Mouse (Mus musculus) right cerebral cortex, postnatal 10 days (tissue): ENCODE results near the gene Prph.
A peak's percentile ranks its signal among the peaks of the same experiment; 100 is the strongest.

Experiments used
- DNase-seq, 2 experiments: peaks; one replicate each; pipeline ENCODE4 v3.0.0; 2021; ENCODE audit warnings: low spot score in 2 of 2

The Prph gene

DNA sequence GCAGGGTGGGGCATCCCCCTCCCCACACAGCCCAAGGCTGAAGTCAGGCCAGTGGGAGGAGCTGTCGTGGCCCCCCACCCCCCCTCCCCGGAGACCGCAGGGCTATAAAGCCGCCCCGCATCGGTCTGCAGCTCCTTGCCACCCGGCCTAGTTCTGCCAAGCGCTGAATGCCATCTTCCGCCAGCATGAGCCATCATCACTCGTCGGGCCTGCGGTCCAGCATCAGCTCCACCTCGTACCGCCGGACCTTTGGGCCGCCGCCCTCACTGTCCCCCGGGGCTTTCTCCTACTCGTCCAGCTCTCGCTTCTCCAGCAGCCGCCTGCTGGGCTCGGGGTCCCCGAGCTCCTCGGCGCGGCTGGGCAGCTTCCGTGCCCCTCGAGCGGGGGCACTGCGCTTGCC, at the start of gene Prph:
Gene Prph, plus strand, starts transcription at position 135 of the 400 bp plus-strand sequence.
- DNase-seq = no peak

DNA sequence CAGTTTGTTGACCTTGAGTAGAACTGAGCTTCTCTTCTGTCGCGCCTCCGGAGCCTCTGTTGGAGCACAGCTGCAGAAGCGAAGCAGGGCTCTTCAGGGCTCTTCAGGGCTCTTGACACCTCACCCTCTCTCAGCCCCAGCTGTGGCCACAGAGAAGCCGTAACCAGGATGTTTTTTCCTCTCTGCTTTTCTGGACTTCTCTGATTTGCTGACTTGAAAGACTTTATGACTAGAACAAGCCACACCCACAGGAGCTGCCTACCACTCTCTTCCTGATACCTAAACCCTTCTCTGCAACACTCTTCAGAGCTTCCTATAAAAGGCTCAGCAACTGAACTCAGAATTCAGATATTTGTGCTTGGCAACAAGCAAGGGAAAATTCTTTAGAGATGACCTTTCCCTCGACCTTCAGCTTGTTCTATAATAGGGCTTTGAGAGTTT, 46.2 kb upstream of the Prph start:
- DNase-seq = no peak

DNA sequence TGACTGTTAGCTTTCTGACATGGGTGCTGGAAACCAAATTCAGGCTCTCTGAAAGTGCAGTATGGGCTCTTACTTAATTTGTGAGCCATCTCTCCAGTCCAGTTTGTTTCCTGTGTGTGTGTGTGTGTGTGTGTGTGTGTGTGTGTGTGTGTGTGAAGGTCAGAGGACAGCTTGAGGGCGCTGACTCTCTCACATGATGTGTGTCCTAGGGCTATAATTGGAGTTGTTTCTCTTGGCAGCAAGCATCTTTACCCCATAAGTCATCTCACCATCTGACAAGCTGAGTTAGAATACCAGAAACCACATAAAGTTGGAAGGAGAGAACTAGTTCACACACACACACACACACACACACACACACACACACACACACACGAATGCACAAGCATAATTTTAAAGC, 44.1 kb upstream of the Prph start:
- DNase-seq = no peak

DNA sequence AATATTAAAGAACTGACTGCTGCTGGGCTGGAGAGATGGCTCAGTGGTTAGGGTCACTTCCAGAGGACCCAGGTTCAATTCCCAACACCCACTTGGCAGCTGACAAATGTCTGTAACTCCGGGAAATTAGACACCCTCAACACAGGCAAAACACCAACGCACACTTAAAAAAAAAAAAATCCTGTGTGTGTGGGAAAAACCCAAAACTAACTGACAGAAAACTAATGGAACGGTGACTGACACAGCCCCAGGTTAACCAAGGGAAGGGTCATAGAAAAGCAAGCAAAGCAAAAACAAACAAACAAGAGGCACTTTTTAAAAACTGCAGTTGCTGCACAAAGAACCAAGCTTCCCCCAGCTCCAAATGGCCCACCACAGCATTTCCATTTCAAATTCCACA, 43.0 kb upstream of the Prph start:
- DNase-seq = no peak

DNA sequence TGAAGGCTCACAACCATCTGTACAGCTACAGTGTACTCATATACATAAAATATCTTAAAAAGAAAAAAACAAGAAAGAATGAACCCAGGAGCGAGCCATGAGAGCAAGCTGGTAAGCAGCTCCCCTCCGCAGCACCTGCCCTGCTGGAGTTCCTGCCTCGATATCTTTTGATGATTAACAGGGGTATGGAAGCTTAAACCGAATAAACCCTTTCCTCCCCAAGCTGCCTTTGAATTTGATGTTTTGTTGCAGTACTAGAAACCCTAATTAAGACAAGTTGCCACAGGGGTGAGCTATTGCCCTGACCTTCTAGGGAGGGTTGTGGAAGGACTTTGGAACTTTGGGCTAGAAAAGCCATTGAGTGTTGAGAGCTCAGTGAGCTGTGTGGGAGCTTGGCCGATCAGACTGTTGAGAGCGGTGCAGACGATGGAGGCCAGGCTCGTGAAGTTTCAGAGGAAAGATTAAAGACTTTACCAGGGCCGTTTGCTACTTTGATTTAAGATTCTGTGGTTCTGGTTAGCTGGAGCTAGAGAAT, 40.4 kb upstream of the Prph start:
- no peak for DNase-seq

DNA sequence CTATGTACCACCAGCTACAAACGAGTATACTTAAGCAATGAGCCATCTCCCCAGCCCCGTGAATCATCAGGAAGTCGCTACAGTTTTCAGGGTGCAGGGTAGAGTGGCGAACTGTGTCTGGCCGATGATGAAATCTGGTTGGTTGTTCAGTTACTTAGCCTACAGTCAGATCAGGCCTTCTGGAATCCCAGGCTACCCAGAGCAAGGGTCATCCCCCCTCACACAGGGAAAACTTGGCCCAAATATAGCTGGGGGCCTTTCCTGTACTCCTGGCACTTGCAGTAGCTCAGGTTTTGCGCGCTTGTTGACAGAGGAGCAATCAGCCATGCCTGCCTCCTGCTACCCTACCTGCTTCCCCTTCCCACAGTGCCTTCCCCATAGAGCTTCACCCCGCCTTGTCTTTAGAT, 37.6 kb upstream of the Prph start:
- DNase-seq = no peak

DNA sequence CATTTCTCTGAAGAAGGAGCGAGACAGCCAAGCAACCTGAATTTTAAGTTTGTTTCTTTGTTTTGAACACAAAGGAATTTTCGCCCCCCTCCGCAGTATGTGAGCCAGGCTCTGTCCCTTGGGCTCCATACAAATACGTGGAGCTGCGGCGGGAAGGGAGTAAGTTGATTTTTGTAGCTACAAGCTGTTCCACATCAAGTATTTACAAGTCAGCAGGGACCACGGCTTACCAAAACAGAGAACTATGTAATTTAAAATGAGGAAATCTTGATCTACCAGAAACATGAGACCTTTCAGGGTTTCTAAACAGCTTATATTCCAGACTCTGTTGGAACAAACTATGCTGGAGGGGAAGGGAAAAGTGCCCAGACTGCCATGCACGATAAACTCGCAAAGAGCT, 37.0 kb upstream of the Prph start:
- no peak for DNase-seq

DNA sequence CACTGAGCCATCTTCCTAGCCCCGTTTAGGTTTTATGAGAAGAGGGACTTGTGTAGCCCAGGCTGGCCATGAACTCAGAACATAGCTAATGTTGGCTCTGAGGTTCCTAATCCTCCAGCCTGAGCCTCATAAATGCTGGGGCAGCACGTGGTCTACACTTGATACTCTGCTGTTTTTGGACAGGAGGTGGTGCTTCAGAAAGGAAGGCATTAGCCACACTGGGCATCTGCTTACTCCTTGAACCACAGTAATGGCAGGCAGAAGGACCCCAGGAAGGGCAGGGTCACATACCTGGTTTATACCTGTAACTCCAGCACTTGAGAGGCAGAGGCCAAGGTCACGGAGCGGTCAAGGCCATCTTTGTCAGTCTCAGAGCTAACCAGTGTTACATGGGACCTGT, 36.3 kb upstream of the Prph start:
- DNase-seq = no peak

DNA sequence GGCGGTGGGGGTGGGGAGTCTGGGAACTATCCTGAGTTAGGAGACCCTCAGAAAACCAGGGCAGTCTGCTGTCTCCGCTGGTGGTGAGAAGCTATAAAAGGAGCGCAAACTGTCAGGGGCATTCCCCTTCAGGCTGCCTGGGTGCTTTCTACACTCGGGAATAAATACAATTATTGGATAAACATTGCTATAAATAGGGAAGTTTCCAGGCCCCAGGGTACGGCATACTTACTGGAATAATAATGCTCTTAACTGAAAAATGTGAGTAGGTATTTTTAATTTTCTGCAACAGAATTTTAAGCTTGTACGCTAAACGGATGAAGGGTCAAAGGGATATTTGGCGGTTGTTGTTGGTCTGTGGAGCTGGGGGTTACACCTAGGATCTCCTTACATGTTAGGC, 35.5 kb upstream of the Prph start:
- DNase-seq = no peak

DNA sequence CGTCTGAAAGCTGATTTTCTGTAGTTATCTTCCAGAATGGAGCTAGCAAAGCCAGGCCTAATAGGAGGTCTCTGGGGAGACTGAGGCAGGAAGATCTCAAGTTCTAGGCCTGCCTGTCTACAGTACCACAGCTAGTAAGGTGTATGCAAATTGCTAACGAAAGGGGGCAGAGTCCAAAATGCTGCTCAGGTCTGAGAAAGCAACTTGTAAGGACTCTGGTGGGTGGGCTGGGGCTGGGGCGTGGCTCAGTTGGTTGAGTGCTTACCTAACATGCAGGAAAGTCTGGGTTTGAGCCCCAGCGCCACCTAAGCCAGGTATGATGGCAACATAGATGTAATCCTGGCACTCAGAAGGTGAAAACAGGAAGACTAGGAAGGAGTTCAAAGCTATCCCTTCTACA, 34.8 kb upstream of the Prph start:
- no peak for DNase-seq

DNA sequence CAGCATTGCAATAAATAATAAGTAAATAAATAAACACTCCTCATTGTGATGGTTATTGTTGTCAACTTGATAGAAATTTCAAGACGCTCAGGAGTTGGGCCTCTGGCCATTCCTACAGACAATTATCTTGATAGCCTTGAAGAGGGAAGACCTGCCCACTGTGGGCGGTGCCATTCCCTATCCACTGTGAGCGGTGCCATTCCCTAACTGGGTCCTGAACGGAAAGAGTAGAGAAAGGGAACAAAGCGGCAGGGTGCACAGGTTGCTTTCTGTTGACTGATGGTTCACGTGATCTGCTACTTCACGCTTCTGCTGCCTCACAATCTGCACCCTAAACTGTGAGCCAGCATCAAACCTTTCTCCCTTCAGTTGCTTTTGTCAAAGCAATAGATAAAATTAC, 33.7 kb upstream of the Prph start:
- DNase-seq = no peak

DNA sequence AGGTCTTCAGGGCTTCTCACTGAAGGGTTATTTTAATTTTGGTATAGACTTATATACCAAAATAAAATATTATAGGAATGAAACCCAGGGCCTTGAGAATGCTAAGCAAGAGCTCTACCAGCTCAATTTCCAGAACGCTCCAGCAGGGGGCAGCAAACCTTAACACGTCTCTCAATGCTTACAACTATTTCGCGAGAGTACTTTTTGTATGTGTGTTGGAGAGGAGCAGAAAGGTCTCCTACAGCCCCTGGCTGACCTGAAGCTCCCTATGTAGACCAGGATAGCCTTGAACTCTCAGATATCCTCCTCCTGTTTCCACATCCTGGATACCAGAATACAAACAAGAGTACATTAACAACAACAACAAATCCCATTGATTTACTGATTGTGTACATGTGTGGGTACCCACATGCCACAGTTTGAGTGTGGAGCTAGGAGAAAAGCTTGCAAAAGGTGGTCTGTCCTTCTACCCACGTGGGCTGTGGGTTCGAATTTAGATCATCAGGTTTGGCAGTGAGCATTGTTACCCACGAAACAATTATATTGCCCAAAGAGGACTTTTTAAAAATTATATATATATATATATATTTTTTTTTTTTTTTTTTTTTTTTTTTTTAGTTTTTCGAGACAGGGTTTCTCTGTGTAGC, 30.2 kb upstream of the Prph start:
- DNase-seq = peak; percentile 76 to 88

DNA sequence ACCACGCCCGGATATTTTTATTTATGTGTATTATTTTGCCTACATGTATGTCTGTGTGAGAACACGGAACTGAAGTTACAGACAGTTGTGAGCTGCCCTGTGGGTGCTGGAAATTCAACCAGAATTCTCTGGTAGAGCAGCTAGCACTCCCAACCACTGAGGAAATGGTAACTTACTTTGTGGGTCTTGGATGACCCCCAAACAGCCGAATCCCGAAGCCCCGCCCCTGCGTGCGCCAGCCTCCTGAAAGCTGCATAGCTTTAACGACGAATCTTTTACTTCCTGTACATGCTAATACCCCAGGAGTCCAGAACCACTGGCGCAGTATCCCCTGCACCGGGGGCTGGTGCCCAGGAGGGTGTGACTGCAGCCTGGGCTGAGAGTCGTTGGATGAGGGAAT, 29.6 kb upstream of the Prph start:
- no peak for DNase-seq

DNA sequence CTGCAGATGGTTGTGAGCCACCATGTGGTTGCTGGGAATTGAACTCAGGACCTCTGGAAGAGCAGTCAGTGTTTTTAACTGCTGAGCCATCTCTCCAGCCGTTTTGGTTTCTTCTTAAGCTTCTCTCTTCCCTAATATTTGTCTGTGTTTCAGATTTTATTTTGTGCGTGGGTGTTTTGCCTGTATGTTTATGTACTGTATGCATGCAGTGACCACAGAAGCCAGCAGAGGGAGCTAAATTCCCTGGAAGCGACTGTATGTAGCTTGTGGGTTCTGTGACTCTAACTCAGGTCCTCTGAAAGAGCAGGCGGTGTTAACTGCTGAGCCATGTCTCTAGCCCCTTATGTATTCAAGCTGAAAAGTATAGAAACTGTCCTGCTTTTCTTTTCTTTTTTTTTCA, 28.7 kb upstream of the Prph start:
- no peak for DNase-seq

DNA sequence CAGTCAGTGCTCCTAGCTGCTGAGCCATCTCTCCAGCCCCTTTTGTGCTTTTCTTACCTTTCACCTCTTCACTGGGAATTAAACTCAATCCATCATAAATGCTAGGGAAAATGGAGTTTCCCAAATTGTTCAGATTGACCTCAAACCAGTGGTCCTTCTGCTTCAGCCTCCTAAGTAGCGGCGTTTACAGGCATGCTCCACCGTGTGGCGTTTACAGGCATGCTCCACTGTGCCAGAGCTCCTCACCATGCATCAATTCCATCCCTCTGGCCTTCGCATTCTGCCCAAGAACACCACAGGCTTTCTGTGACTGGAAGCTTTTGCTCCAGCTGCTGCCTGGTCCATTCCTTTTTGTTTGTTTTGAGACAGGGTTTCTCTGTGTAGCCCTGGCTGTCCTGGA, 27.9 kb upstream of the Prph start:
- no peak for DNase-seq

DNA sequence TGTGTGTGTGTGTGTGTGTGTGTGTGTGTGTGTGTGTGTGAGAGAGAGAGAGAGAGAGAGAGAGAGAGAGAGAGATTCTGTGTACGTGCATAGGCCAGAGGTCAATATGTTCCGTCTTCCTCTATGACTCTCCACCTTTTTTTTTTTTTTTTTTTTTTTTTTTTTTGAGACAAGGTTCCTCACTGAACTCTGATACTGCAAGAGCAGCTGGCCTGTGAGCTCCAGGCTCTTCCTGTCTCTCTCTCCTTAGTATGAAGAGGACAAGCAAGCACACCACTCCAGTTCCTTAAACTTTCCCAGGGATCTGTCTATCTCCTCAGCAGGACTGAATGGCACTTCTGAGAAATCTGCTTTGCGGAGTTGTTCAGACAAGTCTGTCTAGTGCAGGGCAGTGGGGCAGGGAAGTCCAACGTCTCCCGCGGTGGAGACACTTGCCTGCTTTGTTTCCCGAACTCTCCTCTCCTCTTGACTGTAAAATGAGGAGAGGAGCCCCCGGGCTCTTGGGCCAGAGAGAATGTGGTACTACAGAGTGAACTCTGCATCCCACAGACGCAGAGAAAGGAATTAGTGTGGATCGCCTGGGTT, 26.0 kb upstream of the Prph start:
- DNase-seq = no peak

DNA sequence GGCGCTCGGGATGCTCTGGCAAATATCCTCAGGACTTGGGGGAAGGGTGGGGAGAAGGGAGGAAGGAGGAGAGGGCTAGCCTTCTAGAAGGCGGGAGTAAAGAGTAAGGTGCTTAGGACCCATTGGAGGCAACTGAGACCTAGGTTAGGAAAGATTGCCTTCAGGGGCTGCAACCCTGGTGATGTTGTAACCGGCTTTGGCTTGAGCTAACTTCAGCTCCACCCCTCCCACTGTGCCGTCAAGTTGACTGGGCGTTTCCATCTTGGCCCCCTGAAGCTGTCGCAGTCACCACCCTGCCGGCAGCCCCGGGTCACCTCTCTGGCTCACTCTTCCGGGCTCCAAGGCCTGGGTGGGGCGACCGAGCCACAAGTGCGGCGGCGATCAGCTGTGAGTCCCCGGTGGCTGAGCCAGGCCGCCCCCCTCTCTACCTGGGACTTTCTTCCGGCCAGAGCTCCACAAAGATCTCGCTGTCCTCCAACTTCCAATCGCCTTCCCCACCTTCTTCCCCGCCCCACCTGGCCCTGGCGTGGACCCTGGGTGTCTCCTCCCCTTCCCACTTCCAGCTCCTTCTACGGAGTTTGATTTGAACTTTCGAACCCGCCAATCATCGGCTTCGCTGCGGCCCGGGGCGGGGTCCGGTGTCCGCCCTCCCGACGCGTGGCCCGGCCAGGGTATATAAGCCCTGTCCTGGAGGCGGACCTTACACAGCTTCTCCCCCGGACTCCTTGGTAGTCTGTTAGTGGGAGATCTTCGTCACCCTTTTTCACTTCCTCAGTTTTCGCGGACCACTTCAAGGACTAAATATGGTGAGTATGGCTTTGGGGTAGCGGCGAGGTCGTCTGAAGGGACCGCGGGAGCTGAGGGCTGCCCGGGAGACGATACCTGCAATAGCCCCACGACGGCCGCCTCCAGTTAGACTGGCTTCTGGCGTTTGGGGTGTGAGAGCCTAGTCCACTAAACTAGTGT, 25.1 kb upstream of the Prph start, which contains the start of gene Tuba1c:
Gene Tuba1c, plus strand, starts transcription at position 273 of the 966 bp plus-strand sequence.
- peak; percentile 57 to 73 for DNase-seq

DNA sequence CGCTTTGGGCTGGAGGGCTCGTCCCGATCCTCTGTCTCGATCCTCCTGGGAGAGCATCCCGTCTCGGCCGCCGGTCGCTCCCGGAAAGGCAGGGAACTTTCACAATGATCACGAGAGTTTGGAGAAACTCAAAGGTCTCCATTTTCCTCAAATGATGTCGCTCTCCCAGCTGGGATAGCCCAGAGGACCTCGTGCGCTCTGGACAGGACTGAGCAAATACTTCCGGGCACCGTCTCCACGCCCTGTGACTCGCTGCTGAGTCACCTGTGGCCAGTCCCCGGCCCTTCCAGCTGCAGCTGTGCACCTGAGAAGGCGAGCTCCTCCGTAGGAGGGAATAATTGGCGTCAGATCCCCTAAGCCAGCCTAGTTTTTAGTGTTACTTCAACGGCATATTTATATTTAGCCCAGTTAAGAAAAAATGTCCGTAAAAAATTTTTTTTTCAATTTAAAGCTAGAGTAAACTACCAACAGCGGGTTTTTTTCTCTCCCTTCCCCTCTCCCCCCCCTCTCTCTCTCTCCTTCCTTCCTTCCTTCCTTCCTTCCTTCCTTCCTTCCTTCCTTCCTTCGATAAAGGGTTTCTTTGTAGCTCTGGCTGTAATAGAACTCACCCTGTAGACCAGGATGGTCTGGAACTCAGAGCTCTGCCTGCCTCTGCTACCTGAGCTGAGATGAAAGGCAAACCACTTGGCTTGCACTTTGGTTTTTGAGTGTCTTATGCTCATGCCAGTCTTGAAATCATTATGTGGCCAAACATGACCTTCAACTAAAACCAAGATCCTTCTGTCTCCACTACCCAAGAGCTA, 24.2 kb upstream of the Prph start:
- no peak for DNase-seq

DNA sequence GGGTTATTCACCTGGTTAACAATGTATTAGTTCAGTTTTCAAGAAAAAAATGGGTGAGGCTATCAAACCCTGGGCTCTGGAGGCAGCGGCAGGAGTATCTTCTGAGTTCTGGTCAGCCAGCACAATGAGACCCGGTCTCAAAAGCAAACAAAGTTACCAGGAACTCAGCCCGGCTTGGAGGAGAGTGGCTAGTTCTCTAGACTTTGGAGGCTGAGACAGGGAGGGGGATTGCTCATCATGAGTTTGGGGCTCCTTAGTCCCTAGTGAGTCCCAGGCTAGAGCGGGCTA, 23.6 kb upstream of the Prph start:
- no peak for DNase-seq

DNA sequence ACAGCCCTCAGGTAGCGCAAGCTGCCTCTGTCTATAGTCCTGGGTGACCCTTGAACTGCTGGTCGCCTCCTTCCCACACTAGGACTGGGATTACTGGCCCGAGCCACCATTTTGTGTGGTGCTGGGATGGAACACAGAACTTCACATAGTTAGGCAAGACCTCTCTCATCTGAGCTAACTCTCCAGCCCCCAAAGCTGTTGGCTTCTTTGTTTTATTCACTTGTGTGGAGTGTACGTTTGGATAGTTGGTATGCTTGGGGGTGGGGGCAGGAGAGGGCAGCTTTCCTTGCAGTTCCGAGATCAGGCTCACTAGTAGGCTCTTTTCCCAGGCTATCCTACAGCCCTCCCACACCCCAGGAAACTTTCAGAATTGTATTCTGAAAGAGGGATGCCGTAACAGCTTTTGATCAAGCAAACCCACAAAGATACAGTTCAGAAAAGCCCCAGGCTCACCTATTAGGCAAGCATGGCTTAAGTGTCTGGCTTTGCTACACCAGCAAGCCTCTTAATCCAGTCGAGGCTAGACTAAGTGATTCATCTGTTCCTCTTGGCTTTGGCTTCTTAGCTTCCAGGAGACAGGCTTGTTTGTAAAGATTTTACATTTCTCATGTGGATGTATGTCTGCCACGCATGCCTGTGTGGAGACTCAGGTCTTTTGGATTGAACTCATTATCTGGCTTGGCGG, 22.8 kb upstream of the Prph start:
- DNase-seq = no peak

DNA sequence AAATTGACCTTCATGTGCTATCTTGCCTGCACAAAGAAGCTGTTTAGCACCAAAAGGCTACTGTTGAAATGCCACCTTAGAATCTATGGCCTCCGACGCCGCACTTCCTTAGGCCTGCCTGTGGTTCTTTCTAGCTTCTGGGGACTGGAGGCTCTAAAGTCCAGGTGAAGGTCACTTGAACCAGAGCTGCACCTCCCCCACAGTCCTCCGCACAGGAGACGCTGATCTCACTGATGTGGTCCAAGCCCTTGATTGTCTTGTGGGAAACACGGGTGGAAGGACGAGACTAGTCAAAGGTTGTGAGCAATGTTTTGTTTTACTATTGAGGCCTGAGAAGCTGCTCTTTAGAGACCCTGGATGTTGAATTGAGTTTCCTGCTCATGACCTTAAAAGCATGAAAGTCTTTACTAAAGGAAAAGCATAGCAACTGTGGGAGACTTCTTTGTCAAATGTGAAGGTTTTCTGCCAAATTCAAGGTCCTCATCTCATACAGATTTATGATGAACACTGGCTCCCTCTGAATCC, 22.2 kb upstream of the Prph start:
- no peak for DNase-seq
